In the genomic region with DNA sequence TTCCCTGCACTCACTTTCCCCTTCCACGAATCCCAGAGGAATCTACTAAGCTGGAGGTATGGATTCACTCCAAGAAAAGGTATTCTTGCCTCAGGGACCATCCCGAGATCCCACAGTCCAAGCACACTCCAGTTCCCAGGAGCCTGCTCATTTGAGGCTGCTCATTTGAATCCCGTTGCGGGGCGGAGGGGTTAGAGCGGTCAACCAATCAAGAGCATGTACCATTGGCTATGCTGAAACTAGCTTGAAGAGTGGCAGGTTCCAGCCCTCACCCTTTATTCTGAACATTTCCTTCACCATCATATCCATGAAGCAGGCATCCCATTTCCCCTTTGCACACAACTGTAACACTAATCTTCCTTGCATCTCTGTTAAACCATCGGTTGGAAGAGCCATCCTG, we compare ENCODE assay signal across 23 mouse cellular contexts.
DNase-seq lines count a peak whose midpoint lies in the region; ATAC-seq lines count a peak whose summit lies in the region.
"Had no signal": no experiment of that assay in that cellular context is flagged by ENCODE, and none has a peak within 500 bp of the region (broad histone marks: within the 10 kb centered on the region; RNA-seq: fewer than 3 reads in every experiment).

No protein-coding gene starts in this region.

- peaks cover 5% of the 10 kb centered on the region for H3K4me1 ChIP-seq in intestine, embryonic 14.5 days (replicated peaks; ENCODE audit: control insufficient read depth, insufficient read depth, low read length)
- 0 out of 2 replicates have a peak, but pooled peaks cover 2% of the 10 kb centered on the region for H3K4me1 ChIP-seq in intestine, embryonic 16.5 days (ENCODE audit: control insufficient read depth, insufficient read depth, low read length)
- H3K4me1 ChIP-seq in hindbrain, embryonic 15.5 days (replicated peaks): 0 out of 2 replicates have a peak, but pooled peaks cover 8% of the 10 kb centered on the region
- H3K4me1 ChIP-seq in stomach, embryonic 16.5 days (ENCODE audit: control insufficient read depth, insufficient read depth, low read length): no peaks in the 10 kb centered on the region

- H3K27ac ChIP-seq in intestine, embryonic 14.5 days (ENCODE audit: low read depth): peak overlapping the region; percentile 35; the same call in 1 of the 2 replicates
- H3K27ac ChIP-seq in intestine, embryonic 16.5 days (ENCODE audit: low read length): no peak overlapping the region
- H3K27ac ChIP-seq in hindbrain, embryonic 15.5 days (replicated peaks): no peak overlapping the region
- H3K27ac ChIP-seq in stomach, embryonic 16.5 days (ENCODE audit: low read length): peak overlapping the region; percentile 26; the same call in 1 of the 2 replicates
- H3K27ac ChIP-seq: heart, embryonic 13.5 days had no signal

- 60% methylated on average over 7 of the region's 7 CpGs for WGBS in intestine, embryonic 14.5 days
- 55% methylated on average over 7 of the region's 7 CpGs for WGBS in intestine, embryonic 16.5 days
- 44% methylated on average over 7 of the region's 7 CpGs for WGBS in hindbrain, embryonic 15.5 days
- WGBS in stomach, embryonic 16.5 days: 57% methylated on average over 7 of the region's 7 CpGs

- ATAC-seq in intestine, embryonic 14.5 days (replicated peaks; ENCODE audit: low FRiP score, low TSS enrichment, low read depth): no peak
- no peak for ATAC-seq in intestine, embryonic 16.5 days
- no peak for ATAC-seq in hindbrain, embryonic 15.5 days (ENCODE audit: low FRiP score, low read depth)
- ATAC-seq in stomach, embryonic 16.5 days (ENCODE audit: insufficient read depth, low FRiP score): no peak
- ATAC-seq: forebrain, embryonic 14.5 days had no signal

- no peaks in the 10 kb centered on the region for H3K27me3 ChIP-seq in intestine, embryonic 14.5 days (replicated peaks; ENCODE audit: control insufficient read depth, insufficient read depth, low read length)
- H3K27me3 ChIP-seq in intestine, embryonic 16.5 days (replicated peaks; ENCODE audit: control insufficient read depth, insufficient read depth, low read length): no peaks in the 10 kb centered on the region
- no peaks in the 10 kb centered on the region for H3K27me3 ChIP-seq in hindbrain, embryonic 15.5 days
- H3K27me3 ChIP-seq in stomach, embryonic 16.5 days (ENCODE audit: control insufficient read depth, insufficient read depth, low read length): no peaks in the 10 kb centered on the region
- H3K27me3 ChIP-seq: heart, embryonic 13.5 days had no signal

- 0 out of 2 replicates have a peak overlapping the region, but pooled peaks have one; percentile 2 for H3K4me2 ChIP-seq in intestine, embryonic 14.5 days (ENCODE audit: low read length)
- no peak overlapping the region for H3K4me2 ChIP-seq in intestine, embryonic 16.5 days (ENCODE audit: low read depth, low read length)
- H3K4me2 ChIP-seq in hindbrain, embryonic 15.5 days: peak overlapping the region; percentile 16
- no peak overlapping the region for H3K4me2 ChIP-seq in stomach, embryonic 16.5 days (ENCODE audit: low read depth, low read length)
- H3K4me2 ChIP-seq: liver, embryonic 11.5 days had no signal

- no peak overlapping the region for H3K4me3 ChIP-seq in intestine, embryonic 14.5 days (ENCODE audit: low read depth, low read length)
- no peak overlapping the region for H3K4me3 ChIP-seq in intestine, embryonic 16.5 days (ENCODE audit: low read length)
- H3K4me3 ChIP-seq in hindbrain, embryonic 15.5 days: no peak overlapping the region
- no peak overlapping the region for H3K4me3 ChIP-seq in stomach, embryonic 16.5 days (replicated peaks; ENCODE audit: low read length)
- H3K4me3 ChIP-seq: heart, embryonic 13.5 days; myocyte had no signal

- H3K36me3 ChIP-seq in intestine, embryonic 14.5 days (ENCODE audit: control insufficient read depth, insufficient read depth, low read length): no peaks in the 10 kb centered on the region
- no peaks in the 10 kb centered on the region for H3K36me3 ChIP-seq in intestine, embryonic 16.5 days (ENCODE audit: control insufficient read depth, insufficient read depth, low read length)
- H3K36me3 ChIP-seq in hindbrain, embryonic 15.5 days: no peaks in the 10 kb centered on the region
- H3K36me3 ChIP-seq in stomach, embryonic 16.5 days (ENCODE audit: control insufficient read depth, insufficient read depth, low read length): no peaks in the 10 kb centered on the region
- H3K36me3 ChIP-seq: heart, embryonic 13.5 days had no signal

- no peak for DNase-seq in intestine, embryonic 14.5 days (ENCODE audit: low spot score)
- DNase-seq in retina, embryonic 14.5 days (ENCODE audit: low spot score): peak; percentile 34
- no peak for DNase-seq in retina, postnatal 1 day
- DNase-seq in layer of hippocampus, adult 9-10 months (ENCODE audit: low spot score): no peak
- DNase-seq: B cell, adult 2 months; cerebellum, adult 18-20 months; gastrocnemius, postnatal 14 days; heart, adult 18-20 months; heart, postnatal 36 days; kidney, adult 18-20 months; kidney, postnatal 25 days; left cerebral cortex, postnatal 4 days; lung, adult 18-20 months; lung, postnatal 14 days; right cerebral cortex, adult 18-20 months; thymus, adult 18-20 months had no signal

- no peaks in the 10 kb centered on the region for H3K9me3 ChIP-seq in intestine, embryonic 14.5 days (ENCODE audit: control insufficient read depth, low read length)
- no peaks in the 10 kb centered on the region for H3K9me3 ChIP-seq in intestine, embryonic 16.5 days (ENCODE audit: control insufficient read depth, low read length)
- H3K9me3 ChIP-seq in hindbrain, embryonic 15.5 days: no peaks in the 10 kb centered on the region
- no peaks in the 10 kb centered on the region for H3K9me3 ChIP-seq in stomach, embryonic 16.5 days (replicated peaks; ENCODE audit: control insufficient read depth, low read length)
- H3K9me3 ChIP-seq: heart, embryonic 13.5 days had no signal

- H3K9ac ChIP-seq in intestine, embryonic 14.5 days (ENCODE audit: low read length): no peak overlapping the region
- H3K9ac ChIP-seq in intestine, embryonic 16.5 days (ENCODE audit: low read depth, low read length): no peak overlapping the region
- H3K9ac ChIP-seq in hindbrain, embryonic 15.5 days: no peak overlapping the region
- H3K9ac ChIP-seq in stomach, embryonic 16.5 days (ENCODE audit: low read length): no peak overlapping the region
- H3K9ac ChIP-seq: heart, embryonic 13.5 days had no signal

Comparison
In these comparisons a context has a peak if more than half of its experiments do, and no peak if none do; other contexts are left out.
1. H3K27ac ChIP-seq: peak in intestine, embryonic 14.5 days (single experiment) and stomach, embryonic 16.5 days (single experiment); none in intestine, embryonic 16.5 days (single experiment) and hindbrain, embryonic 15.5 days (single experiment).
2. H3K4me2 ChIP-seq: peak in intestine, embryonic 14.5 days (single experiment) and hindbrain, embryonic 15.5 days (single experiment); none in intestine, embryonic 16.5 days (single experiment) and stomach, embryonic 16.5 days (single experiment).